Mouse (Mus musculus) heart, postnatal 0 days (tissue): Measurements from ENCODE around the gene Epb41. TPM values are rescaled to one million over a fixed set of nuclear protein-coding genes. Genes with fewer than 3 reads are reported as not detected.

Source experiments
- ATAC-seq: fragments of 200-750 bp; cut with Nextera tagmentation; 2 replicates; pipeline ENCODE4 v1.8.0; 2017; ENCODE audit warnings: low read depth, moderate number of reproducible peaks, moderate library complexity; ENCODE audit not compliant: insufficient read depth
- DNase-seq: peaks from one replicate; pipeline ENCODE4 v3.0.0-alpha.2; 2016; ENCODE audit warnings: low spot score
- H3K27ac ChIP-seq: fragments of 300-500 bp; sonication (generic); 2 replicates; pipeline ENCODE4 v1.5.1; 2014; ENCODE audit warnings: low read depth, mild to moderate bottlenecking
- H3K27me3 ChIP-seq: fragments of 300-500 bp; sonication (generic); 2 replicates; pipeline ENCODE4 v1.6.1; 2014; ENCODE audit warnings: low read length, mixed read lengths; ENCODE audit not compliant: control insufficient read depth, insufficient read depth
- H3K36me3 ChIP-seq: fragments of 300-500 bp; sonication (generic); replicated peaks from 2 replicates; pipeline ENCODE4 v1.6.1; 2014; ENCODE audit warnings: low read length, mixed read lengths; ENCODE audit not compliant: control insufficient read depth, insufficient read depth
- H3K4me1 ChIP-seq: fragments of 300-500 bp; sonication (generic); 2 replicates; pipeline ENCODE4 v1.6.1; 2014; ENCODE audit warnings: antibody characterized with exemption; ENCODE audit not compliant: control insufficient read depth, insufficient read depth
- H3K4me2 ChIP-seq: fragments of 300-500 bp; sonication (generic); 2 replicates; pipeline ENCODE4 v1.6.1; 2014; ENCODE audit warnings: low read depth, mild to moderate bottlenecking, low read length, moderate library complexity
- H3K4me3 ChIP-seq: fragments of 300-500 bp; sonication (generic); 2 replicates; pipeline ENCODE4 v1.5.1; 2014; ENCODE audit warnings: low read depth, low read length
- H3K9ac ChIP-seq: fragments of 300-500 bp; sonication (generic); replicated peaks from 2 replicates; pipeline ENCODE4 v1.6.1; 2014; ENCODE audit warnings: low read depth, low read length, mixed read lengths
- H3K9me3 ChIP-seq: fragments of 300-500 bp; sonication (generic); replicated peaks from 2 replicates; pipeline ENCODE4 v1.6.1; 2016; ENCODE audit warnings: low read length; ENCODE audit not compliant: control insufficient read depth
- CTCF ChIP-seq: IDR thresholded peaks from 2 replicates; pipeline ENCODE4 v1.5.1; 2016; ENCODE audit warnings: antibody characterized with exemption, control low read depth, low read depth
- EP300 ChIP-seq: IDR thresholded peaks from 2 replicates; pipeline ENCODE4 v1.6.1; 2016; ENCODE audit warnings: antibody characterized with exemption, low read depth
- WGBS: fragments of 180-500 bp; shearing (Covaris S2); extraction: QIAGEN DNeasy Blood & Tissue Kit; methylation state at CpG from one replicate; pipeline ENCODE4 v1.1.7; 2014; 5-methylcytosine and 5-hydroxymethylcytosine counted together
- polyA plus RNA-seq: library from polyadenylated mRNA; unstranded; fragments of >200 nt; fragmentation: Nextera tagmentation; extraction: Ambion mirVana; gene quantifications from 2 replicates; pipeline ENCODE4 v1.2.1, GENCODE M21; 2015
- total RNA-seq: library from RNA; depleted of rRNA; stranded (reverse); fragments of >200 nt; gene quantifications from 2 replicates; pipeline ENCODE4 v1.2.3, GENCODE M21; 2014; ENCODE audit warnings: low replicate concordance

Gene Epb41
- total and polyA plus RNA-seq, 2 experiments from 2014 or later = 26.6 to 52.8 TPM

DNA sequence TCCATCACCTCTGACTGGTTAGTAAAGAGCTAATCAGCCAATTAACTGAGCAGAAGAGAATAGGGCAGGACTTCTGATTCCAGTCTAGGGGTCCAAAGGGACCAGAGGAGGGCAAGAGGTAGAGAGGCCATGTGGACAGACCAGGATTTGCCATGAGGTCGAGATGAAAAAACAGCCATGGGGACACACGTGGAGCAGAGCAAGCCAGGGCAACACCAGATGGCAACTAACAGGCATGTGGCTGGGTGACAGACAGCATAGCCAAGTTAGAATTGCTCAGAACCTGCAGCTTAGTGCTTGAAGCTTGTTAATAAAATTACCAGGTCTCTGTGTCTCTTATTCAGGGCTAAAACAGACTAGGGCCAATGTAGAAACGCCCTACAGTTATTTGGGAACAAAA is 81.3 kb downstream of the Epb41 start:
- Histone ChIP-seq H3K4me2 (no peak overlapping the region), H3K27ac (no peak overlapping the region), H3K4me1 (no peaks in the 10 kb centered on the region), H3K36me3 (peaks cover 31% of the 10 kb centered on the region), H3K9ac (no peak overlapping the region), H3K4me3 (no peak overlapping the region), H3K9me3 (no peaks in the 10 kb centered on the region), H3K27me3 (no peaks in the 10 kb centered on the region)
- ATAC-seq (no peak), DNase-seq (no peak)
- WGBS = 61% methylated on average over 3 of the region's 3 CpGs
- TF ChIP-seq EP300 = no peak
- TF ChIP-seq CTCF = no peak

DNA sequence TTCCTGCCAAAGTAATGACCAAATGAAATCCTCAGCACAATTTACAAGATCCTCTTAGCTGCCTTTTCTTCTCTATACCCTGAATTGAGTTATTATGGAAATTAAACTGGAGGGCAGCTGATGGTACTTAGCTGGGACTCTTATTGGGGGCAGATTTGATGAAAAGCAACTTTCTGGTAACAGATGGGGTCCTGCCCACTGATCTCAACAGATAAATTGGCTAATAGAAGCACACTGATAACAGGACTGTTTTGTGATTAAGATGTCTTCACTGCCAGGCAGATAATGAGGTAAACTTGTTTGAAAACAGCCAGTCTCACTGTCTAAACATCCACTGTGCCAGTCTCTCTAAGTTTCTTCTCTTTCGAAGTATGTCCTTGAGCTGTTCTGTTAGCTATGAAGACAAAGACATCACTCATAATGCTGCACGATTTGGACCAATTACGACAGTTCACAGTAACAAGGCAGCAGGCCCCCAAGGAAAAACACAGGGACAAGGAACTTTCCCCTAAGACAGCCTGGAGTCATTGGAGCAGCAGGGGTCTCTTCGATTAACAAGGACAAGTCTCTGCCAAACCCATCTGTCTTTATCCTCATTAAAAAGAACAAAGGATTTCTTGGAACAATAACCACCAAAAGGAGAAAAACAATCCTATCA is 92.1 kb downstream of the Epb41 start:
- no peak for DNase-seq
- H3K4me3 ChIP-seq = no peak overlapping the region
- TF ChIP-seq CTCF = no peak
- no peak for TF ChIP-seq EP300
- 42% methylated on average over 4 of the region's 4 CpGs for WGBS
- no peak overlapping the region for H3K9ac ChIP-seq
- no peak overlapping the region for H3K27ac ChIP-seq
- H3K36me3 ChIP-seq = peaks cover 32% of the 10 kb centered on the region
- H3K4me2 ChIP-seq = no peak overlapping the region
- H3K4me1 ChIP-seq = no peaks in the 10 kb centered on the region
- no peaks in the 10 kb centered on the region for H3K9me3 ChIP-seq
- H3K27me3 ChIP-seq = no peaks in the 10 kb centered on the region
- no peak for ATAC-seq

DNA sequence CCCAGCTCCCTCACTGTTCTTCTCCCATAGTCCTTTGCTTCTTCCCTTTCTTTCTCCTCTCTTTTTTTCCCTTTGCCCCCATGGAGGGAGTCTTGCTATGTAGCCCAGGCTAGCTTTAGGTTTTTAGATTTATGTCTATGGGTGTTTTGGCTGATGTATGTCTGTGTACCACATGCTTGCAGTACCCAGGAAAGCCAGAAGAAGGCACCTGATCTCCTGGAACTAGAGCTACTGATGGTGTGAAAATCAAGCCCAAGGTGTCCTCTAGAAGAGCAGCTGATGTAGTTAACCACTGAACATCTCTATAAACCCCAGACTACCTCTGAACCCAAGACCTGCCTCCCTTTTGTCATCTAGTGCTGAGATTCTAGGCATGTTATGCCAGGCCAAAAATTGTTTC is 93.4 kb downstream of the Epb41 start:
- TF ChIP-seq CTCF (peak; percentile 45), EP300 (no peak)
- Histone ChIP-seq H3K9ac (no peak overlapping the region), H3K4me3 (no peak overlapping the region), H3K4me2 (no peak overlapping the region), H3K27ac (no peak overlapping the region), H3K9me3 (no peaks in the 10 kb centered on the region), H3K27me3 (no peaks in the 10 kb centered on the region), H3K4me1 (no peaks in the 10 kb centered on the region), H3K36me3 (peaks cover 27% of the 10 kb centered on the region)
- DNase-seq = peak; percentile 3
- ATAC-seq = no peak

DNA sequence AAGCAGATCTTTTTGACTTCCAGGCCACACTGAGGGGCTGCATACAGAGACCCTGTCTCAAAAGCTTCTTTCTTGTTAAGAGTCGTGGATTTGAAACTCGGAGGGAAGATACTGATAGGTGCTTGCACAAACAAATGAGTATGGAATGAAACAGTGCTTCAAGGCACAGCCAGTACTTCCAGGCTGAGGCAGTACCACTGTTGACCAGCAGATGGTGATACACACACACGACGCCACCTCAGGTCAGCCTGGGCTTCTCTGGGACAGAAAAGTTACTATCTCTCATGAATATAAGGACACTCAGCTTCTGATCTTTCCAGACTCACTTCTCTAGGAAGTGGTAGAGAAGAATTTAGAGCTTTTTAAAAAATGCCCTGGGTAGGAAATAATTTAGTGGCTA is 97.9 kb downstream of the Epb41 start:
- Histone ChIP-seq H3K4me2 (no peak overlapping the region), H3K9ac (no peak overlapping the region), H3K4me3 (no peak overlapping the region), H3K36me3 (peaks cover 59% of the 10 kb centered on the region), H3K9me3 (no peaks in the 10 kb centered on the region), H3K27me3 (no peaks in the 10 kb centered on the region), H3K27ac (no peak overlapping the region), H3K4me1 (peaks cover 8% of the 10 kb centered on the region; the same call in 1 of the 2 replicates)
- 5% methylated on average over 4 of the region's 4 CpGs for WGBS
- TF ChIP-seq EP300 = no peak
- peak; percentile 96 for TF ChIP-seq CTCF
- ATAC-seq = peak; percentile 58; the same call in 1 of the 2 replicates
- DNase-seq = peak; percentile 63

DNA sequence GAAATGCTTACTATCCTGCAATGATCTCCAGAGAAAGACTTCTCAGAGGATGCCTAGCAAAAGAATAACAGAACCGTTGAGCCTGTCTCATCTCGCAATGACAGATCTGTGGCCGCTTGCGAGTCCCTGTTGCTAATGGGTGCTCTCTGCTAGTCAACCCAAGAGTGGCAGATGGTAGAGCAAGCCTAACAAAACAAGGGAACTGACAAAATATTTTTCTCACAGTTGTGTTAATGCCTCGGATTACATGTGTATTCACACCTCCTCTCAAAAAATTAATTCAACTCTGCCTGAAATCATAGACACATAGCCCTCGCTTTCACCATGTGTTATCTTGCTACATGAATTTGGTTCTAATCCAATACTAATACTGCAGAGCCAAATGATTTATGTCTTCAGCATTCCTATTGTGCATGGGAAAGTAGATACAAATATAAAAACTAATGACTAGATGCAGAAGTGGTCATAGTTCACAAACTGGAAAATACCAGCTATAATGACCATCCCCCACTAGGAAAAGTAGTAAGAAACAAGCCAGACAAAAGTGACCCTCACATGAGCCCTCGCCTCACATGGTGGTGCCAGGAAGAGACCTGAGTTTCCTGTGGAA is 104.8 kb downstream of the Epb41 start:
- Histone ChIP-seq H3K36me3 (peaks cover 58% of the 10 kb centered on the region), H3K27me3 (no peaks in the 10 kb centered on the region), H3K9me3 (no peaks in the 10 kb centered on the region), H3K27ac (no peak overlapping the region), H3K9ac (no peak overlapping the region), H3K4me3 (no peak overlapping the region), H3K4me1 (peaks cover 14% of the 10 kb centered on the region), H3K4me2 (no peak overlapping the region)
- 75% methylated on average over 7 of the region's 7 CpGs for WGBS
- TF ChIP-seq EP300 (no peak), CTCF (no peak)
- ATAC-seq (no peak), DNase-seq (no peak)

DNA sequence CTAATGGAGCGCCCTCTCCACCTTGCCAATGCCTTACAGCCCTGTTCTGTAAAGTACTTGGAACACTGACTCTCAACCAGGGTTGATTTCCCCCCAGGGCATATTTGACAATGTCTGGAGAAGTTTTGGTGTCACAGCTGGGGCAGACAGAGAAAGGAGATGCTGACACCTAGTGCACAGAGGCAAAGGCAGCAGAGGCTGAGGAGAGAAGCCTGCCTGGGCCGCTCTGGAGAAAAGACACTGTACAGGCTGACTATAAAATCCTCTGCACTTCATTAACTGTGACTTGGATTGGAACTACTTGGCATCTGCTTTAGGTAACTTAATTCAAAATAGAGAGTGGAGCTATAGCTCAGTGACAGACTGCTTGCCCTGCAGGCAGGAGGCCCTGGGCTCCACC is 106.2 kb downstream of the Epb41 start:
- Histone ChIP-seq H3K9me3 (no peaks in the 10 kb centered on the region), H3K27me3 (no peaks in the 10 kb centered on the region), H3K4me1 (peaks cover 7% of the 10 kb centered on the region), H3K4me3 (no peak overlapping the region), H3K9ac (no peak overlapping the region), H3K27ac (no peak overlapping the region), H3K36me3 (peaks cover 54% of the 10 kb centered on the region), H3K4me2 (no peak overlapping the region)
- TF ChIP-seq CTCF (peak; percentile 44), EP300 (no peak)
- WGBS = 91% methylated on average over 2 of the region's 2 CpGs
- ATAC-seq = no peak
- DNase-seq = no peak
